Mouse (Mus musculus) testis, adult 2 months (tissue): Measurements from ENCODE around the gene Ddx23.

Experiments used
- CTCF ChIP-seq: fragments of 200-500 bp; IDR thresholded peaks from 2 replicates; pipeline ENCODE4 v1.5.1; 2012; ENCODE audit warnings: low read depth, mild to moderate bottlenecking, inconsistent platforms, low read length, moderate library complexity; ENCODE audit not compliant: control insufficient read depth, insufficient read depth, insufficient replicate concordance
- POLR2A ChIP-seq: fragments of 200-500 bp; IDR thresholded peaks from 2 replicates; pipeline ENCODE4 v1.6.1; 2012; ENCODE audit warnings: low read depth, mild to moderate bottlenecking, inconsistent platforms, low read length, moderate library complexity; ENCODE audit not compliant: control insufficient read depth

DNA sequence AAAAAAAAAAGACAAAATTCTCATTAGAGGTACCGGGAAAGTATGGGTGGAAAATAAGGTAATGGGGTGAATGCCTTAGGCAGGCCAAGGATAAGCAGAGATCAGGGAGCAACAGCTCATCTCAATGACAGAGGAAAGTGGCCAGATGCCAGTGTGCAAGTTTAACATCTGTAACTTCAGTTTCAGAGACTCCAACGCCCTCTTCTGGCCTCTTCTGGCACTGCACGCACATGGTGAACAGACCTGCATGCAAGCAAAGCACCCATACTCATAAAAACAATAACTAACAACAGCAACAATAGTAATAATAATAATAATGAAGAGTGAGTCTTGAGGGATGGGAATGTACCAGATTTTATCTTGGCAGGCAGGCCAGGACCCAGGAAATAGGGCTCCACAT, 23.2 kb upstream of the Ddx23 start:
- no peak for TF ChIP-seq POLR2A
- peak; percentile 56; the same call in 1 of the 2 replicates for TF ChIP-seq CTCF
